Mouse (Mus musculus): Measurements from ENCODE around the gene Serpina1e.
A peak's percentile ranks its signal among the peaks of the same experiment; 100 is the strongest.

Serpina1e gene

DNA sequence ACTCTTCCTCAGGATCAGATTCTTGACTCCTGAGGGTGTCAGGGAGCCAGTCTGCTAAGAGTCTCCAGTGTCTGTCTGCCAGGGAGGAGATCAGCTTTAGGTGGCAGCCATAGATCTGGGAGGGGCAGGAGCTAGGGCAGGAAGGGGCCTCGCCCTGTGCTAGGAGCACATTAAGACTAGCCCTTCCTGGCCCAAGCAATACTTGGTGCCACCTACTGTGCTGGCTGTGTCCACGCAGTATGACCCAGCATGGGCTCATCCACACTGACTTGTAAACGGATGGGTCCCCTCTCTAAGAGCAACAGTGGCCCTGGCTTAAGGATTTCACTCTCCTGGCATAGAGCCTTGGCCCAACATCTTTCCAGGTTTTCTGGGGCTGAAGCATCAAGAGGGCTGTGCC is at the start of gene Serpina1e:
TSS of gene Serpina1e (minus strand) at position 178 of the 400 bp plus-strand sequence.
- no peak for DNase-seq (ENCODE audit: low read depth, low spot score)

DNA sequence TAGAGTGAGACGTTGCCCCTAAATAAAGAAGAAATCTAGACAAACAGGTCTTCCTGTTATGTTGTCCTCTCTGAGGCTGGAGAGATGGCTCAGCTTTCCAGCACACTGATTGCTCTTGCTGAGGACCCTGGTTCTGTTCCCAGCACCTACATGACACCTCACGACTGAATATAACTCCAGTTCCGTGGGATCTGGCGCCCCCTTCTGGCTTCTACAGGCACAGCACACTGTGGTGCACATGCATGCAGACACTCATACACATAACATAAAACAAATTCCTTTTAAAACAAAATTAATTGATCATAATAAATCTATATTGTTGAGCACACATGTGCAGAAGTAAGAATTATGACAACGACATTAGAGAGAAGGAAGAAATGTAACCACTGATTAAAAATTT is 45.9 kb upstream of the Serpina1e start:
- DNase-seq (ENCODE audit: low read depth, low spot score) = no peak

DNA sequence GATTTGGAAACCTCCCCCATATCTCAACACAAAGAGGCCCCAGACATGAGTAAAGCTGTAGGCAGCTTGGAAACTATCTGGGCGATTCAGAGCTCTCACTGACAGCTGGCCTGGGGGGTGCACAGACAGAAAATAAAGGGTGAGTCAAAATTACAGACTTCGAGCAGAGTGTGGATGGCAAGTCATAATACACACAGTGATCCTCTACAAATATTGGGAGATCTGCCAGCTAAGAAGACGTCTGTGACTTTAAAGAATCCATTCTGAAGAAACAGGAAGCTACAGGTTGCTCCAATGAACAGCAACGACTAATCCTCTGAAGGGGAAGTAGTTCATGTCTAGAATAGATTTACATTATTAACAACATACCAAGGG is 44.5 kb upstream of the Serpina1e start:
- DNase-seq (ENCODE audit: low read depth, low spot score) = no peak

DNA sequence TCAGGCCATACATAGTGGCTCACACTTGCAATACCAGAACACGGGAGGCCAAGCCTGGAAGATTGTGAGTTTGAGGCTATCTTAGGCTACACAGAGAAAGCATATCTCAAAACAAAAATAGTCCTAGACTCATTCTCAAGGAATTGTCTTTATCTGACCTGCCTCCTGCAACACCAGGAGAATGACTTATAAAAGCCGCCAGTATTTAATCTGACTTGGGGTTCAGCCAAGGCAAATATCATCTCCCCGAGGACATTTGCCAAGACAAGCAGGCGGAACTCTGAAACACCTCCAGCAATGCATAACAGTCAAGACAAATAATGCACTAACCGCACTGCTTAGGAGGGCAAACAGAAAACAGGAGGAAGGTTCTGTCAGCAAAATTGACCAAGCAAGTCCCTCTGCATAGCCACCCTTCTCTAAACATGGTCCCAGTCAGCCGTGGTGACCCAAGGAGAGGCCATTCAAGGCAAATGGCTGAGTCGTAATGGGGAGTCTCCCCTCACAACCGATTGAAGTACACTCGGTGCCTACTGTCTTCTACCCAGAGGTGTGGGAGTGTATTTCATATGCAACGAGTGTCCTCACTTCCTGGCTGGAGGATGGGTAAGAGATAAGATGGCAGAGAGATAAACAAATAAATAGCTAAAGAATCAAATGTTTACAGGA is 43.9 kb upstream of the Serpina1e start:
- DNase-seq (ENCODE audit: low read depth, low spot score) = no peak

DNA sequence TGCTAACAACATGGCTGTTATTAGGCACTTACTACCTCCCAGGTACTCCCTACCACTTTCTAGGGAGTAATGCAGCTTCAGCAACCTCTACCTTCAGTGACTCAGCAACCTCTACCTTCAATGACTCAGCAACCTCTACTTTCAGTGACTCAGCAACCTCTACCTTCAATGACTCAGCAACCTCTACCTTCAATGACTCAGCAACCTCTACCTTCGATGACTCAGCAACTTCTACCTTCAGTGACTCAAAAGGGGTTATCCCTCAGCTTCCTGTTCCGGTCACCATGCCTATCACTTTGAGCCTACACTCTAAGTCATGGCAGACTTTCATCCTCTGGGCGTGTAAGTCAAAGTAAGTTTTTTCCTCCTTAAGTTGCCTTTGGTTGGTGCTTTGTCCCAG is 41.8 kb upstream of the Serpina1e start:
- DNase-seq (ENCODE audit: low read depth, low spot score) = no peak

DNA sequence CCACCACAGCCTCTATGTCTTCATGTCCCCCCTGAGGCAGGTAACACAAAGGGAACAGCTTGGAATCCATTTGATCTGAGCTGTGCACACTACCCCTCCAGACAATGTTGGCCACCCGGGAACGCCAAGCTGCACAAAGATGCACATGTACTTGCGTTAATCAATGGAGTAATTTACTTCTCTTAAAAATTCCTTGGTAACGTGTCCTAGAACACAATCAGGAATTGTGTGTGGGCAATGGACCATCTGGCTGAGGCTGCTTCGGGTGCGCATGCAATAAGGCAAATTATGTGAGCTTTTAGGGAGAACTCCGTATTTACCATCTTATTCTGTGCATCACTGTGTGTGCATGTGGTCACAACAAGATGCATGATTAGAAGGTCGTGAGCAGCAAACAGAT is 40.8 kb upstream of the Serpina1e start:
- no peak for DNase-seq (ENCODE audit: low read depth, low spot score)

DNA sequence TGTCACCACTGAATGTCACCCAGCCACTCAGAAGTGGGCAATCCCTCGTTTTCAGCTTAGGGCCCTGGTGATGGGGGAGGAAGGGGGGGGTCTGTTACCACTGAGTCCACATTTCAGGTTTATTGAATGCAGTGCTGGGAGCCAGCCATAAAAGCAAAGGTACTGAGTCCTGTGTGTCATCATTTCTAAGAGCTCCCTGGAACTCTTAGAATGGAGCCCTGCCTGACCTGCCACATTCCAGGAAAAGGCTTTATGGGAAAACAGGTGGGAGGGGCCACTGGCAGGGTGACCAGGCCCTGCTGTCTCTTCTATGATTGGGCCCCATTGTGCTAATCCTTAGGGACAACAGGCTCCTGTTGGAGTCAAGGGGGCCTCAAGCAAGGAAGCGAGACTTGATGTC is 37.7 kb upstream of the Serpina1e start:
- no peak for DNase-seq (ENCODE audit: low read depth, low spot score)

DNA sequence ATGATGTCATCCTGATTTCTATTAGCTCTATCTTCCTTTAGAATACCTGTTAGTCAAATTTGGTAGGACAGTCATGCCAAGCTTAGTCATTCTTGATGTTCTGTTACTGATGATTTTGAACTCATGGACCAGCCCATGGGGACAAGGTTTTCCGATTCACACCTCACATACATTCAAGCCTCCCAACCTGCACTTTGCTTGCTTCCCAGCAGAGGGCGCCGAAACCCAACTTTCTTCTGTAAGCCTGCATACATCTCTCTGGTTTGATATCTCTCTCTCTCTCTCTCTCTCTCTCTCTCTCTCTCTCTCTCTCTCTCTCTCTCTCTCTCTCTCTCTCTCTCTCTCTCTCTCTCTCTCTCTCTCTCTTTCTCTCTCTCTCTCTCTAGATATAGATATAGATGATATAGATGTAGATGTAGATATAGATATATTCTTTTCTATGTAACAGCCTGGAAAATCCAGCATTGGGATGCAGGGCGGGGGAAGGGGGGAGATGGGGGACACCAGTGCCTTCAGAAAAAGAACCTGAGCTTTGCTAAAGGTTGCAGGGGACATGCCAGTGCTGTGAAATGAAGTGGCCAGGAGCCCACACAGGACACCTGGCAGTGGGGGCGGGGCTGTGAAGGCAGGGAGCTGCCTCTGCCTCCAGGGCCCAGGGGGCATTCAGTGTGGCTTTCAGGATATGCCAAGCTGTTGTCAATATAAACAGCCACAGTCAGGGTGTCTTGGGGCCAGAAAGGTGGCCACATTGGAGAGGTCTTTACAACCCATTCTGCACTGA is 36.7 kb upstream of the Serpina1e start:
- peak; percentile 44 for DNase-seq (ENCODE audit: low read depth, low spot score)

DNA sequence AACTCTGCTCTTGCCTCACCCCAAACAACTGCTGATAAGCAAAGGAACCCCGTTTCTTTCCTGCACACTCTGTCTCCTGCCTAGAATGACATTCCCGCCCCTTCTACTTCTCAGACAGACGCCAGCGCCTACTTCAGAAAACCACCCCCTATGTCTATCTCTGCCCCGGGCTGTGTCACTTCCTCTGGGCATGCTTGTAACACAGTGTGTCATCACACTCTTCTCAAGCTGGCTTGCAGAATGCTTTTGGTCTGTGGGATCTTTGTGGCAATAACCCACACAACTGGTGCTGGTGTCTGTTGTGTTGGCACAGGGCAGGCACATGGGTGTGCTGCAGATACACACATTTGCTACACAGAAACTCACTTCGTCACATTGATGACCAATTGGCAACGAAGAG is 34.2 kb upstream of the Serpina1e start:
- no peak for DNase-seq (ENCODE audit: low read depth, low spot score)

DNA sequence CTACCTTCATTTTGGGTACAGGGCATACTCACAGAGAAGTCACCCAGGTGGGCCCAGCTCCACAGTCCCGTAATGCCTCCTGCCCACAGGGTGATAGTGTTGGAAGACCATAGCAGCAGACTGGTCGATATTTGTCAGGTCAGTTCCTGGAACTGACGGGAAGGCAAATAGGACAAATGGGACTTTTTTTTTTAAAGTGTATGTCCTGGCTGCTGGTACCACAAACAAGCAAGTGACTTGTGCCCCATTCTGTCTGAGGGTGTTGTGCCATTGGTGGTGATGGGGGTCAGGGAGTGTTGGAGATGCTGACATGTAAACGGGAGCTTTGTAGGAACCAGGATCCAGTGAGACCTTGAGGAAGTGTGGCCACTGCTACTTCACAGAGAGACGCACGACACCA is 31.1 kb upstream of the Serpina1e start, which contains the start of gene Serpina11:
TSS of gene Serpina11 (minus strand) at position 101 of the 400 bp plus-strand sequence.
- DNase-seq (ENCODE audit: low read depth, low spot score) = no peak

DNA sequence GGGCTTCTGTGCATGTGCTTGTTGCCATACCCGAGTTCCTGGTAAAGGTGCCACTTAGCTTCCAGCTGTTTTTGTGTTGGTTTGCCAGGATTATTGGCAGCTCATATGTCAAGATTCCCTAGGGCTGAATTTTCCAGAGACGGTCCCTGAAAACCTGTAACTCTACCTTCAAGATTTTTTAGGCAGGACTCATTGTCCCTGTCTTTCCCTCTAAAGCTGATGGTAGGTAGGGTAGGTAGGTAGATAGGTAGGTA is 30.7 kb upstream of the Serpina1e start:
- no peak for DNase-seq (ENCODE audit: low read depth, low spot score)

DNA sequence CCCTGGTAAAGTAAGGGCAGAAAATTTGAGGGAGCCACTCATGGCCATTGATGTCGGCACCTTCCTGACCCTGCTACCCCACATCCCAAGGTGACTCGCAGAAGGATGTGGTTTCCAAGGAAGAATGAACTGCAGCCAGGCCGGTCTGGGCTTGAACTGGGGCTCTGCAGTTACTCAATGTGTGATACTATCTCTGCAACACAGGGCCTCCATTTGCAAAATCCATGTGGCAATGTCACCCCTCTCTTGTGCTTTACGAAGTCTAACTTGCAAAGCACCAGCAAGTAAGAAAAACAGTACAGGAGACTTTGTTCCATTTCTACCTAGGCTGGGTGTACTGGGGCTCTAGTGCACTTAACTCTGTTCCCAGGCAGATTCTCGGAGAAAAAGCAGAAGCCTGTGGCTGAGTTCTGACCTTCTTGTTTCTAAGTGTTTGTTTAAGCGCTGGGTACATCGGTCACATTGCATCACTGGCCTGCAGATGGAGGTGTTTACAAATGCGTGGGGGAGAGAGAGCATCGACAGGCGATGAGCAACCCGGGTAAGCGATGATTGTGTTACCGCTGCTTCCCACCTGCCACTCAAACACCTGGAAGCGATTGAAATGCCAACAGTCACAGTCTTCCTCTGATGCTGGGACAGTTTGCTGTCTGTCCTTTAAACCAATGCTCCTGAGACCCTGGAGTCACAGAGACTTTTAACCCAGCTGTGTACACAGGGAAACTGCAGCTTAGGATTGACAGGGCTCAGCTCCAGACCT is 30.2 kb upstream of the Serpina1e start:
- DNase-seq (ENCODE audit: low read depth, low spot score) = no peak

DNA sequence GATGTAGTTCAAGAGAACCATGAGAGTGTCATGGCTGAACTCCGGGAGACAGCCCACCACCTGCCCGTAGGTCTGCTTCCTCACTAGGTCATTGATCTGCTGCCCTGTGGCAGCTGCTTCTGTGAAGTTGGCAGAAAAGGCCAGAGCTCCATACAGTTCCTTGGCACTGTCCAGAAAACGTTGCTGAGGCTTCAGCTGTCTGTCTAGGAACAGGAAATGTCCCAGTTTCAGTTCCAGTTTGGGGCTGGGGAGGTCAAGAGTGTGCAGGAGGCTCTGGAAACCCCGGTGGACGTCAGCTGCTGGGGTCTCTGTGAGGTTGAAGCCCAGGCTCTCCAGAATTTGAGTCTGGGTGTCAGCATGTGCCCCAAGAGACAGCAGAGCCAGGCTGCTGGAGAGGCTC is 27.1 kb upstream of the Serpina1e start:
- DNase-seq (ENCODE audit: low read depth, low spot score) = no peak

DNA sequence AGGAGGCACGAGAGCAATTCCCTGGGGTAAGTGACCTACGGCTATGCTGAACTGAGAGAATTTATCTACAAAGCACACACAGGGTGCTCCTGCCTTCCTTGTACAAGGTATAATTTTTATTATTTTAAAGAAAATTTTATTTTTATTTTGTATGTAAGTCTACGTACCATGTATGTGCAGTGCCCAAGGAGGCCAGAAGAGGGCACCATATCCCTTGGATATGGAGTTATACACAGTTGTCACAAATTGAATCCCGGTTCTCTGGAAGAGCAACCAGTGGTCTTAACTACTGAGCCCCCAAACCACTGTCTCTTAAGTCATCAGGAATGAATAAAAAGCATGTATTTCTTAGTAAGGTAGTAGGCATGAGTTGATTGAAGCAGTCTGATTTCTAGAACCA is 26.2 kb upstream of the Serpina1e start:
- DNase-seq (ENCODE audit: low read depth, low spot score) = peak; percentile 6

DNA sequence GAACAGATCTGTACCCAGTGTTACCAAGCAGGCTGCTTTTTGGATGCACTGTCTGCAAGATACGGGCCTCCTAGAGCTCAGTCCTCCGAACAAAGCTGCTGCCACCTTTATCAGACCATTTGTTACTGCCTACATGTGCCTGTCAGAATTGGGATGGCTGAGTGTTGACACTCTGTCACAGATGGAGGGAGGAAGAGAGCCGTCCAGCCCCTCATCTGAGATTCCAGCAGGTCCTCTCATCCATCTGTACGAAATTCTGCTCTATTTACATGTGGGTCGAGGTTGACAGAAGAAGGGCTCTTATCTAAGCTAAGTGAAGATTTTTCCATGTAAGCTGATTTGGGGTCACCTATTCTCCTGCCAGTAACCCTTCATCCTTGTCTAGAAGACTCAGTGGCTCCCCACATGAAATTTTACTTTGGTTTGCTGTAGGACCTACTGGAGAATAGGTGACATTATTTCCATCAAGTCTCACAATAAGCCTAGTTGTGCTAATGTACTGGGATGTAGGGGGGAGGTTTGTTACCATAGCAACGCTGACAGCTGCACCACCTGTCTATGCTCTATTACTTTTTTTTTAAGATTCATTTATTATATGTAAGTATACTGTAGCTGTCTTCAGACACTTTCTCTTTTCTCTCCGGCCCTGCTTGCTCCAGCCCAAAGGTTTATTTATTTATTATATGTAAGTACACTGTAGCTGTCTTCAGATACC is 23.0 kb upstream of the Serpina1e start:
- DNase-seq (ENCODE audit: low read depth, low spot score) = no peak

DNA sequence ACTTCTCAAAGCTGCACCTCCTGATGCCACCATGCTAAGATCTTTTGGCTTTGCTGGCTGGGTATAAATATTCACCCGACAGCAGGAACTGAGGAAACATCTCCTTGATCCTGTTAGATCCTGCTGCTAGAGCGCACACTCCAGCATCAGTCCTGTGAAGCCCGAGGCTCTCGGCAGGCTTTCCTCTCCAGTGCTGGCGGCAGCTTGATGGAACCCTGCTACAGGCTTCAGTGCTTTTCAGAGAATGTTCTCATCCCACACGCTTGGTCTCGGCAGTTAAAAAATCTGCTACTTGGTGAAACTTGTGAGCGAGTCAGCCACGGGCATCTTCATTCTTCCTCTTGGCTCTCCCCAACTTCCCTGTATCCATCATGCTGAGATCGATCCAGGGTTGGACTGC is 19.5 kb upstream of the Serpina1e start:
- no peak for DNase-seq (ENCODE audit: low read depth, low spot score)

DNA sequence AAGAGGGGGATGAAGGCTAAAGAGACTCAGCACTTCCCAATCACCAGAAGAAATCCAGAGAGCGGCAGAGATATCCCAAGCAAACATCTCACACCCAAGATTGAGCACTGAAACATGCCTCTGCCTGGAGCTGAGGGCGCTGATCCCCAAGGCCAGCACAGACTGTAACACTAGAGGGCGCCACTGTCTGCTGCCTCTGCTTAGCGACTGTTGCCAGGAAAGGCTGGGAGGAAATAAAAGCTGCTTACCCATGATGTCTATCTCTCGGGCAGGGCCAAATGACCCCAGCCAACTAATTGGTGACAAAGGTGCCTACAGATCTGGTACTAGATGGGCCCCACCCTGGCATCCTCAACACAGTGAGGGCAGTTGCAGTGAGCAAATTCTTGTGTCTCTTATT is 19.1 kb upstream of the Serpina1e start:
- peak; percentile 14 for DNase-seq (ENCODE audit: low read depth, low spot score)

DNA sequence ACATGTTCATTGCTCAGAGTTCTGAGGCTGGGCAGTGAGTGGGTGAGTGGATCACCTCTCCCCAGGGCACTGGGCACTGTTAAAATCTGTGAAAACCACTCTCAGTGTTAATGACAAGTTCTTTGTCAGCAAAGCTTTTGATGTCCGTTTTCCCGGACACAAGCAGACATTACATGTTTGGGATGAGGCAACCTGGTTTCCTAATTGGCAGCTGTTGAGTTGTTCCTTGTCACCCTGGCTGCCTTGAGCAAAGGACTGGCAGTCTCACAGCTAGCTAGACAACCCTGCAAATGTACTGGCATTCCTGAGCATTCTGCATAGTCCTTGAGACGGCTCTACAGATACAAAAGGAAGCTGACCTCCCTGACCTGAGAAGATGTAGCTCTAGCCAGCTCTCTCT is 18.3 kb upstream of the Serpina1e start:
- DNase-seq (ENCODE audit: low read depth, low spot score) = no peak

DNA sequence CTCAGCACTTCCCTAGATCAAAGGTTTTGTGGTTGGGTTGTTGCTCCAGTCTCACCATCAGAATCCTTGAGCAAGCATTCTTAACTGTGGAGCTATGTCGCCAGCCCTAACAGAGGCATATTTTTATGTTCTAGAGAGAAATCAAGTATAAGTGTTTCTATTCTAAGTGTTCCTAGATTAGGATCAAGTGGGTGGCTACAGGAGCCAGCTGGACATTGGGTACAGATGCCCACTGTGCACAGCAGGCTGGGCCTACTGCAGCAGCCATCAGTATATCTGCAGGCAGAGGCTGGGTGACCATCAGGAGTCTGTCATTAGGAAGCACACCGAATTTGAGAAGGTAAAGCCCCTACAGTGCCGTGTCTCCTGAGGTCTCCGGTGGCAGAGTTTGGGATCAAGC is 12.3 kb upstream of the Serpina1e start:
- no peak for DNase-seq (ENCODE audit: low read depth, low spot score)

DNA sequence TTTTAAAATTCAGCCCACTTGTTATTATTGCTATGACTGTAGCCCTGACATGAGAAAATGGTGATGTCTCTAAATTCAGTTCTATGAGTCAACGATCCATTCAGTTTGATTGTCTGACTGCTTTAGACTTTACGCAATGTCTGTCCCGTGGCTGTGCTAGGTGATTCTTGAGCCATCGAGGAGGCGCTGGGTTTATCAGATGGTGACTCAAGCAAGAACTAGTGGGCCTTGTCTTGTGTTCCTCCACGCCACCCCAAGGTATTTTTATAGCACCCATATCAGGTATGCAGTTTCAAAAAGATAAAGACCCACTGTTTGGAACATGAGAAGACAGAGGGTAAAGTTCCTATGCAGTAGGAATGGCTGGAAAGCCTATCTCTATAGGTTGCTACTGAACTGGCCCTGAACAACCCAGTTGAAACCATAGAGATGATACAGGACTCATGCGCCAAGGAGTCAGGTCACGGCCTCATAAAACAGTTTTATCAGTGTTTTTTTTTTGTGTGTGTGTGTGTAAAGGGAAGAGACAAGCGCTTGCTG is 10.9 kb upstream of the Serpina1e start:
- no peak for DNase-seq (ENCODE audit: low read depth, low spot score)

DNA sequence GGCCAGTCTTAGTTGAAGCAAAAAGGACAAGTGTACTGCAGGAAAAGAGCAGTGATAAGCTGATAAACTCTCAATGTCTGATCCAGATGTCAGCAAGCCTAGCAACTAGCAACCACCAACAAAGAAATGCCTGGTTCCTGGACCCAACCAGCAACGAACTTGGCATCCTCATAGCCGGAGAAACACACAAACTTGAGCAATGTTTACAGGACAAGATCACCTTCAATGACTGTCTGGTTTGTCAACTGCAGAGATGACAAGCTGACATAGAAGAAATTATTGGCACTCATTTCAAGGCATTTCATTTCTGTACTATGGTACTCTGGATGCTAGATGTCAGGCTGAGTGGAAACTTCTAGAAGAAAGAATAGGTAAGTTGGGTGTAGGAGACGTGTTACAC is 8.0 kb upstream of the Serpina1e start:
- no peak for DNase-seq (ENCODE audit: low read depth, low spot score)

DNA sequence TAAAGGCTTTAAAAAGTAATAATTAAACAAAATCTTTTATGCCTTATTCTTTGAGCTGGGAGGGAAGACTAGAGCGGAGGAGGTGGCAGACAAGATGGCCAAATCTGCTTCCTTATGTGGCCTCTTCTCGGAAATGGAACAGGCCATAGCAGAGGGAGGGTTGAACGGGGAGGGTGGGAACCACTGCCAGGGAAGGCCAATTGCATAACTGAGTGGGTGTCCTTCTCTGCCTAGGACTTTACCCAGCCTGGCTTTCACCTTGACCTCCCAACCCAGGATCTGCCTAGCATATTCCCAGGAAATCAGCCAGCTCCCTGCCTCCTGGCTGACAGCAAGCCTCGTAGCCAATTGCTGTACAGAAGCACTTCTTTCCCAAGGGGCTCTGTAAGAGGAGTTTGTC is 4.5 kb upstream of the Serpina1e start:
- DNase-seq (ENCODE audit: low read depth, low spot score) = no peak

Measured in retina, postnatal 7 days (tissue).